Mouse (Mus musculus) heart, embryonic 14.5 days (tissue): ENCODE measurements around the gene Bpifa1. TPM values are rescaled to one million over a fixed set of nuclear protein-coding genes. Genes with fewer than 3 reads are reported as not detected.
"Not testable (repeated sequence)": the region's sequence is repeated elsewhere in the genome, so short reads cannot be mapped to it uniquely, and the experiment has no call there.

Experiments used
- ATAC-seq: fragments of 200-750 bp; cut with Nextera tagmentation; 2 replicates; pipeline ENCODE4 v1.8.0; 2017; ENCODE audit warnings: low read depth, moderate TSS enrichment; ENCODE audit not compliant: insufficient number of reproducible peaks, insufficient read depth, low FRiP score
- H3K27ac ChIP-seq, 2 experiments: fragments of 200-500 bp in 1 of 2; fragments of 300-500 bp in 1 of 2; sonication (generic) in 1 of 2; replicated peaks in 1 of 2; 2 replicates each; pipeline ENCODE4 v1.5.1; 2012 to 2014; ENCODE audit warnings: low read depth in 2 of 2, low read length in 2 of 2, control low read depth in 1 of 2, mild to moderate bottlenecking in 1 of 2, mixed read lengths in 1 of 2; ENCODE audit not compliant: control insufficient read depth in 1 of 2, insufficient read depth in 1 of 2
- H3K27me3 ChIP-seq: fragments of 300-500 bp; sonication (generic); 2 replicates; pipeline ENCODE4 v1.6.1; 2014; ENCODE audit warnings: mild to moderate bottlenecking, low read length, control low read depth; ENCODE audit not compliant: control insufficient read depth, insufficient read depth
- H3K36me3 ChIP-seq: fragments of 300-500 bp; sonication (generic); 2 replicates; pipeline ENCODE4 v1.6.1; 2014; ENCODE audit warnings: mild to moderate bottlenecking, control low read depth, low read length, mixed read lengths; ENCODE audit not compliant: control insufficient read depth, insufficient read depth
- H3K4me1 ChIP-seq, 2 experiments: fragments of 200-500 bp in 1 of 2; fragments of 300-500 bp in 1 of 2; sonication (generic) in 1 of 2; 2 replicates each; pipeline ENCODE4 v1.6.1; 2012 to 2014; ENCODE audit warnings: low read length in 2 of 2, control low read depth in 1 of 2, mixed read lengths in 1 of 2; ENCODE audit not compliant: control insufficient read depth in 2 of 2, insufficient read depth in 2 of 2
- H3K4me2 ChIP-seq: fragments of 300-500 bp; sonication (generic); 2 replicates; pipeline ENCODE4 v1.6.1; 2014; ENCODE audit warnings: mild to moderate bottlenecking, low read length
- H3K4me3 ChIP-seq, 2 experiments: fragments of 200-500 bp in 1 of 2; fragments of 300-500 bp in 1 of 2; sonication (generic) in 1 of 2; 2 replicates each; pipeline ENCODE4 v1.5.1; 2012 to 2014; ENCODE audit warnings: low read length in 2 of 2, mild to moderate bottlenecking in 2 of 2, control low read depth in 1 of 2, low read depth in 1 of 2, moderate library complexity in 1 of 2; ENCODE audit not compliant: control insufficient read depth in 1 of 2, insufficient read depth in 1 of 2
- H3K9ac ChIP-seq: fragments of 300-500 bp; sonication (generic); 2 replicates; pipeline ENCODE4 v1.6.1; 2014; ENCODE audit warnings: mild to moderate bottlenecking, low read length
- H3K9me3 ChIP-seq: fragments of 300-500 bp; sonication (generic); 2 replicates; pipeline ENCODE4 v1.6.1; 2016; ENCODE audit warnings: low read length, control low read depth; ENCODE audit not compliant: control insufficient read depth
- WGBS: fragments of 180-500 bp; shearing (Covaris S2); extraction: QIAGEN DNeasy Blood & Tissue Kit; methylation state at CpG from one replicate; pipeline ENCODE4 v1.1.7; 2014; 5-methylcytosine and 5-hydroxymethylcytosine counted together
- polyA plus RNA-seq: library from polyadenylated mRNA; unstranded; fragments of >200 nt; fragmentation: Nextera tagmentation; extraction: Ambion mirVana; gene quantifications from 2 replicates; pipeline ENCODE4 v1.2.1, GENCODE M21; 2014

Gene Bpifa1
- polyA plus RNA-seq, 1 experiment from 2014 or later = not detected

DNA sequence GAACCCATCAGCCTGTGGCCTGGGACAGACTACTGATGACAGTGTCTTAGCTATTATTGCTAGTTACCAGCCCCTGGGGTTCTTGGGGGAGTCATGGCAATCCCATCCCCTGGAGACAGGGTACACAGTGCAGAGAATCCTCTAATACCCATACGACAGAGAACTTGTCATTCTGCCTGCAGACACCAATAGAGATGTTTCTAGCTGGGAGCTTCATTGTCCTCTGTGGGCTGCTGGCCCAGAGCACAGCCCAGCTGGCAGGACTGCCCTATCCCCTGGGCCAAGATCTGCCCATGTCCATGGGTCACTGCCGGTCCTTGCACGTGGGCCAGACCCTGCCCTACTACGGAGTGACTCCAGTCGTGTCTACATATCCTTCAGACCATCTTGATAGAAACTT, 20.6 kb downstream of the Bpifa1 start:
- no peak overlapping the region for H3K4me2 ChIP-seq
- no peak for ATAC-seq
- no peak overlapping the region for H3K4me3 ChIP-seq
- H3K27me3 ChIP-seq = no peaks in the 10 kb centered on the region; the same call in 1 of the 2 replicates
- WGBS = 87% methylated on average over 5 of the region's 5 CpGs
- H3K36me3 ChIP-seq = no peaks in the 10 kb centered on the region
- H3K4me1 ChIP-seq = no peaks in the 10 kb centered on the region
- H3K27ac ChIP-seq = no peak overlapping the region
- H3K9ac ChIP-seq = no peak overlapping the region
- H3K9me3 ChIP-seq = peaks cover 14% of the 10 kb centered on the region

DNA sequence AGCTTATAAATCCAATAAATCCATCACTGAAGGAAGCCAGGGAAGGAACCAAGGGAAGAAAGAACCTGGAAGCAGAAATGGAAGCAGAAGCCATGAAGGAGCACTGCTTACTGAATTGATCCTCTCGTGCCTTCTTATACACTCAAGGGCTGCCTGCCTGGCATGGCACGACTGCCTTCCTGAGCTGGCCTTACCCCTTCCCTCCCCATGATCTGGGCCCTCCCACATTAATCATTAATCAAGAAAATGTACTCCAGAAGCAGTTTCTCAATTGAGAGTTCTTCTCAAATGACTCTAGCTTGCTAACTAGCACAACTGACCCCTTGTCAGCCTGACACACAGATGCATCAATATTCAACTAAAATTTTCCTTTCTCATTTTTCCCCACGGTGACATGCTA, 26.5 kb downstream of the Bpifa1 start:
- no peak for ATAC-seq
- 69% methylated on average over 3 of the region's 3 CpGs for WGBS
- Histone ChIP-seq H3K4me3 (no peak overlapping the region), H3K4me2 (no peak overlapping the region), H3K9ac (no peak overlapping the region), H3K27me3 (peaks cover 7% of the 10 kb centered on the region; the same call in 1 of the 2 replicates), H3K4me1 (no peaks in the 10 kb centered on the region), H3K36me3 (no peaks in the 10 kb centered on the region), H3K27ac (no peak overlapping the region), H3K9me3 (no peaks in the 10 kb centered on the region)

DNA sequence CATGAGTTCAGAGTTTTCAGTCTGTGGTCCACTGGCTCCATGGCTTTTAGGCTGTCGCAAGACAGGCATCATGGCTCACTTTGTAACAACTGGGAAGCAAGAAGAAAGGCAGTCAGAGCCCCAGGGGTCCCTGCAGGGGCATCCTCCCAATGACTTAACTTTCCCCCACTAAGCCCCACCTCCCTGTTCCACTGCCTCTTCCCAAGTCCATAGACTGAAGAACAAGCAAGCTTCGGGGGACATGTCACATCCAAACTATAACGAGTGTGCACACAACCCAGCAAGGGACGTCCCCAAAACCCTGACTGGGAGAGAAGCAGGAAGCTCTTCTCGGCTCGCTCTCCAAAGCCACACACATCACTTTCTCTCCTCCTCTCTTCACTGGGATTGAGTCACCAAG, 28.9 kb downstream of the Bpifa1 start:
- peaks cover 7% of the 10 kb centered on the region; the same call in 1 of the 2 replicates for H3K27me3 ChIP-seq
- WGBS = 65% methylated on average over 6 of the region's 6 CpGs
- no peak overlapping the region for H3K27ac ChIP-seq
- no peak overlapping the region for H3K9ac ChIP-seq
- no peaks in the 10 kb centered on the region for H3K9me3 ChIP-seq
- H3K4me2 ChIP-seq = no peak overlapping the region
- H3K4me3 ChIP-seq = no peak overlapping the region
- no peak for ATAC-seq
- no peaks in the 10 kb centered on the region for H3K4me1 ChIP-seq
- H3K36me3 ChIP-seq = no peaks in the 10 kb centered on the region

DNA sequence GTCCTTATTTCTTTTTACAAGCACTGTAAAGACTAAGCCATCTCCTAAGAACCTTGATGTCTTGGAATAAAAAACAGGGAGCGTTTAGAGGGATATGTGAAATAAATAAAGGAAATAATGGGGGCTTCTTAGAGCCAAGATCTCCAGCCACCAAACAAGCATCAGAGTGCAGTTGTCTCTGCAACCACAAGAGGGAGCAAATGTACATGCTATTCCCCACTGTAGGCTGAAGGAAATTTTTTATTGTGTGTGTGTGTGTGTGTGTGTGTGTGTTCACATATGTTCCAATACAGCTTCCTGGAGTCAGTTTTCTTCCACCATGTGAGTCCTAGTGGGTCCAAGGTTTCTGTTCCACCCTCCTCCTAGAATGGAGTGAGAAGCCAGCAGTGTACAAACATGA, 30.6 kb downstream of the Bpifa1 start:
- Histone ChIP-seq H3K27me3 (peaks cover 7% of the 10 kb centered on the region; the same call in 1 of the 2 replicates), H3K9ac (no peak overlapping the region), H3K36me3 (no peaks in the 10 kb centered on the region), H3K4me2 (no peak overlapping the region), H3K9me3 (no peaks in the 10 kb centered on the region), H3K4me1 (no peaks in the 10 kb centered on the region), H3K4me3 (no peak overlapping the region), H3K27ac (no peak overlapping the region)
- no peak for ATAC-seq
- WGBS = 33% methylated on average over 1 of the region's 1 CpGs

DNA sequence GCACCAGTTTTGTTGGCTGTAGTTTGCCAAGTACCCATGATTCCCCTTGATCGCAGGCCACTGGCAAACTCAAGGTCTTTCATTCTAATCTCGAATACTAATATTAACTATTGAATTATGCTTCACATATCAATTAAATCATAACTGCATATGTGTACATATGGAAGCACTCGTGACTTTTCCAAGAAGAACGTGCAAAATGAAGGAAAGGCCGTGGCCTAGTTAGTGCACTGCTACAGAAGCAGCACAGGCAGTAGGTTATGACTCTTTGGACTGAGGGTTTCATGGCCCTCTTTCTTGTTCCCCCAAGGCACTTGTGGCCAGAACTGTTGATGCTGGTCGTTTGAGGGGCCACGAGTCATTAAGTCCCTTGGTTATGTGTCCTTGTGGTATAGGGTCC, 39.2 kb downstream of the Bpifa1 start:
- not testable (repeated sequence) for H3K9ac ChIP-seq, H3K4me2 ChIP-seq, H3K4me1 ChIP-seq, ATAC-seq, H3K27me3 ChIP-seq, H3K27ac ChIP-seq, H3K36me3 ChIP-seq, H3K4me3 ChIP-seq, H3K9me3 ChIP-seq
- 78% methylated on average over 7 of the region's 7 CpGs for WGBS

DNA sequence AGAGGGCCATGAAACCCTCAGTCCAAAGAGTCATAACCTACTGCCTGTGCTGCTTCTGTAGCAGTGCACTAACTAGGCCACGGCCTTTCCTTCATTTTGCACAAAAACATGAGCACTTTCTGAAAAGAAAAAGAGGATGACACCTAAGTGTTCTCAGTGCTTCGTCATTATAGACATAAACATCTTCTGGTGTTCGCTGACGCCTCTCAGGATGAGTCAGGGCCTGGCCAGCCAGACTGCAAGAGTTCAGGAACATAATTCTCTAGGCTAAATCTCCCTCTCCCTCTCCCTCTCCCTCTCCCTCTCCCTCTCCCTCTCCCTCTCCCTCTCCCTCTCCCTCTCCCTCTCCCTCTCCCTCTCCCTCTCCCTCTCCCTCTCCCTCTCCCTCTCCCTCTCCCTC, 40.4 kb downstream of the Bpifa1 start:
- not testable (repeated sequence) for H3K27me3 ChIP-seq, H3K9ac ChIP-seq, H3K4me3 ChIP-seq, ATAC-seq, H3K9me3 ChIP-seq, H3K4me2 ChIP-seq, H3K36me3 ChIP-seq, H3K27ac ChIP-seq, H3K4me1 ChIP-seq
- WGBS = 74% methylated on average over 4 of the region's 4 CpGs

DNA sequence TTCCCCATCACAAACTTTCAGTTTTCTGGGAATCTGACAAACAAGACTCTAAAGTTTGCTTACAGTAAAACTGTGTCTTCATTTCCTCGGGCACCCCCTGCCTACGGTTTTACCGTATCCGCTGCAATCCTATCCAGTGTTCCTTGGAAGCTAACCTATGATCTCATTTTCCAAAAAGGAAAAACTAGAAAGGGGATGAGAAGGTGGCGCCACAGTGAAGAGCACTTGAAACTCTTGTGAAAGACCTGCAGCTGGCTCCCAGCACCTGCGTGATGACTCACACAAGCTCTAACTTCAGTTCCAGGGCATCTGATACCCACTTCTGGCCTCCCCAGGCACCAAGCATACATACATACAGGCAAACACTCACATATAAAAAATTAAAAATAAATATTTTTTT, 42.6 kb downstream of the Bpifa1 start:
- no peak for ATAC-seq
- no peak overlapping the region for H3K4me3 ChIP-seq
- peaks cover 0 to 3% of the 10 kb centered on the region in 2 experiments; a peak in 2 of 4 replicates for H3K4me1 ChIP-seq
- no peaks in the 10 kb centered on the region for H3K27me3 ChIP-seq
- H3K4me2 ChIP-seq = no peak overlapping the region
- no peaks in the 10 kb centered on the region for H3K9me3 ChIP-seq
- H3K27ac ChIP-seq = peak overlapping the region; percentile 10 to 18; a peak in 2 of 4 replicates
- H3K36me3 ChIP-seq = no peaks in the 10 kb centered on the region
- H3K9ac ChIP-seq = no peak overlapping the region
- 76% methylated on average over 6 of the region's 6 CpGs for WGBS

DNA sequence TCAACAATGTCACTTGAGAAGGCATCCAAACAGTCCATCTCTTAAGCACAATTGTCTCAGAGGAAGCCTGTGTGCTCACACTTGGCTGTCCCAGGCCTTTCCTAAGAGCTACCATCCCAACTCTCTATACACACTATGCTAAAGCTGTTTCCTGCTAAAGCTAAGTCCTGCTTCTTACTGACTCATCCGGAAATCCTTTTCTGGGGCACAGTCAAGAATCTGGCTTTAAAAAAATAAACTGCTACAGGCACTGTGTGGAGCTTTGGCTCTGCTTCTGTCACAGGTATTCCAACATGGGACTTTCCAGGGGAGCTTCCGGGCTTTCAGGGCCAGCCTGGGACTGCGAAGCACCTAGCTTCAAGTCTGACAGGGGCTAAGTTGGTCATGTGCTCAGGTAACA, 43.1 kb downstream of the Bpifa1 start:
- H3K4me1 ChIP-seq = peaks cover 0 to 3% of the 10 kb centered on the region in 2 experiments; a peak in 2 of 4 replicates
- H3K9me3 ChIP-seq = no peaks in the 10 kb centered on the region
- H3K4me3 ChIP-seq = no peak overlapping the region
- H3K9ac ChIP-seq = no peak overlapping the region
- ATAC-seq = no peak
- H3K27me3 ChIP-seq = no peaks in the 10 kb centered on the region
- H3K27ac ChIP-seq = peak overlapping the region; percentile 10 to 28; a peak in 2 of 4 replicates
- WGBS = 75% methylated on average over 3 of the region's 3 CpGs
- H3K36me3 ChIP-seq = no peaks in the 10 kb centered on the region
- H3K4me2 ChIP-seq = no peak overlapping the region
